Mouse (Mus musculus): ENCODE measurements around the gene Sat1. TPM values are rescaled to one million over a fixed set of nuclear protein-coding genes. Genes with fewer than 3 reads are reported as not detected.
"Not testable (repeated sequence)": the region's sequence is repeated elsewhere in the genome, so short reads cannot be mapped to it uniquely, and the experiment has no call there.

The Sat1 gene
- polyA plus RNA-seq, 1 experiment from 2014 or later, result 160 TPM

DNA sequence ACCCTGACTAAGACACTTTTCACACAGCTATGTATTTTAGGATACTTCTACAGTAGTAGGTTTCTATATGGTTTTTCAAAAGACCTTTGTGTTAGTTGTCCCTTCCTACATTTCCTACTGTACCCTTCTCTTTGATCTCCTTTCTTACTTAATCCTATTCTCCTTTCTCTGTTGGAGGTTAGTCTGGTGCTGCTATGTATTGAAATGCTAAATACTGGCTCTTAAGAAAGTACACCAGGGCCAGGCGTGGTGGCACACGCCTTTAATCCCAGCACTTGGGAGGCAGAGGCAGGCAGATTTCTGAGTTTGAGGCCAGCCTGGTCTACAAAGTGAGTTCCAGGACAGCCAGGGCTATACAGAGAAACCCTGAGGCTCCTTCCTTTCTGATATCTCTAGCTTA, 10.8 kb downstream of the Sat1 start:
- not testable (repeated sequence) for ATAC-seq (ENCODE audit: low read depth); H3K4me3 ChIP-seq (ENCODE audit: low read length); H3K9ac ChIP-seq (ENCODE audit: low read length); H3K27ac ChIP-seq (ENCODE audit: low read length); H3K36me3 ChIP-seq (ENCODE audit: control insufficient read depth, insufficient read depth, low read length); H3K4me1 ChIP-seq (replicated peaks; ENCODE audit: control insufficient read depth, insufficient read depth, low read length); H3K9me3 ChIP-seq (ENCODE audit: control insufficient read depth, low read length); H3K4me2 ChIP-seq (ENCODE audit: low read depth, low read length); H3K27me3 ChIP-seq (ENCODE audit: control insufficient read depth, insufficient read depth, low read depth, low read length)
- WGBS, result 85% methylated on average over 2 of the region's 2 CpGs

DNA sequence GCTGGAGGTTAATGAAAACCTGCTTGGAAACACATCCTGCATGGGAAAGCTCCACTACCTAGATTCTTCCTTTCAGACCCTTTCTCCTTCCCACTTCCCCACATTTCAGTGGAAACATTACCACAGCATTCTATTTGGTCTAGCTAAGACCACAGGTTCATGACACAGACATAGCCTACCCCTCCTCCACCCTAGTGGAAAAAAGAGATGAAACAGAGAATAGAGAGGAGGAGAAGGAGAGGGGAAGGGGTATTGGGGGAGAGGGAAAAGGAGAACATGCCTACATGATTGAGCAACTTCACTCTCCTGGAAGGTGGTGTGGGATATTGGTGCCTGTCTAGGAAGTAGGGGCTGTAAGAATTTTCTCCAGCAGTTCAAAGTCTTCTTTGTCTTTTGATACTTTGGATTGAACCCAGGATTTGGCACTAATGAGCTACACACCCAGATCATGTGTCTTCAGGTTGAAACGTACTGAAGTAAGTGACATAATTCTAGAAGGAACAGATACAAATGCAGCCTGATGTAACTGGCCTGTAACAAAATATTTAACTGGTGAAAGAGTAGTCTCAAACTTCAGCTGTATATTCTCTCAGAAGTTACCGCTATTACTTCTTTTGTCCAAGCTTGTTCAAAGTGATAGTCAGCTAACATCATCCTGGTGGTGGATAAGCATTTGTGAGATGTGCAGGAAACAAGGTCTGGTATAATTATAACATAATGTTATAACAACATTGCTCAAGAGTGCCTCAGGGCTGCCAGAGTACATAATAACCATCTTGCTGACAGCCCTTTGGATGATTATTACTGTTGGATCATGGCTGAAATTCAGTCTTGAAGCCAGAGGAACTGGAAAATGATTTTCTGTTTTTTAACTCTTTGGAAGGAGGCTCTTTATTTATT, 13.6 kb downstream of the Sat1 start:
- Histone ChIP-seq H3K4me3 (ENCODE audit: low read length) (no peak overlapping the region), H3K4me1 (replicated peaks; ENCODE audit: control insufficient read depth, insufficient read depth, low read length) (no peaks in the 10 kb centered on the region), H3K36me3 (ENCODE audit: control insufficient read depth, insufficient read depth, low read length) (no peaks in the 10 kb centered on the region), H3K9ac (ENCODE audit: low read length) (no peak overlapping the region), H3K27me3 (ENCODE audit: control insufficient read depth, insufficient read depth, low read depth, low read length) (no peaks in the 10 kb centered on the region), H3K9me3 (ENCODE audit: control insufficient read depth, low read length) (no peaks in the 10 kb centered on the region), H3K27ac (ENCODE audit: low read length) (no peak overlapping the region), H3K4me2 (ENCODE audit: low read depth, low read length) (no peak overlapping the region)
- WGBS, result 54% methylated on average over 2 of the region's 2 CpGs
- no peak for ATAC-seq (ENCODE audit: low read depth)

DNA sequence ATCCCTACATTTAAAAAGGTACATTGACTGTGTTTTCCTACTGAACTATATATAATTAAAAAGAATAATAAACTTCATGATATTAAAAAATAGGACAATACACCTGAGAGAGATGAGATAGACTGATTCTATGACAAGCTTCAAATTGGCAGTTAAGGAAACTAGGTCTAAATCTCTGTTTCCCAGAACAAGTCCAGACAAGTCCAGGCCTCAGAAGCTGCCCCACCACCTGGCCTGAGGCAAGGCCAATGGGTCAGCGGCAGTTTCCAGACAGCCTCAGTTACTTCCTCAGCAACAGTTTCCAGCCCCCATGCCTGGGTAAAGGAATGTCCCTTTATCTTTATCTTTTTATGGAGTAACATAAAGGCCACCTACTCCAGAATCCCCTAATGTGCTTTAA, 14.4 kb downstream of the Sat1 start:
- no peak overlapping the region for H3K4me2 ChIP-seq (ENCODE audit: low read depth, low read length)
- no peaks in the 10 kb centered on the region for H3K4me1 ChIP-seq (replicated peaks; ENCODE audit: control insufficient read depth, insufficient read depth, low read length)
- no peaks in the 10 kb centered on the region for H3K9me3 ChIP-seq (ENCODE audit: control insufficient read depth, low read length)
- no peak for ATAC-seq (ENCODE audit: low read depth)
- no peak overlapping the region for H3K4me3 ChIP-seq (ENCODE audit: low read length)
- no peaks in the 10 kb centered on the region for H3K36me3 ChIP-seq (ENCODE audit: control insufficient read depth, insufficient read depth, low read length)
- H3K27me3 ChIP-seq (ENCODE audit: control insufficient read depth, insufficient read depth, low read depth, low read length), result no peaks in the 10 kb centered on the region
- 82% methylated on average over 1 of the region's 1 CpGs for WGBS
- no peak overlapping the region for H3K9ac ChIP-seq (ENCODE audit: low read length)
- no peak overlapping the region for H3K27ac ChIP-seq (ENCODE audit: low read length)

DNA sequence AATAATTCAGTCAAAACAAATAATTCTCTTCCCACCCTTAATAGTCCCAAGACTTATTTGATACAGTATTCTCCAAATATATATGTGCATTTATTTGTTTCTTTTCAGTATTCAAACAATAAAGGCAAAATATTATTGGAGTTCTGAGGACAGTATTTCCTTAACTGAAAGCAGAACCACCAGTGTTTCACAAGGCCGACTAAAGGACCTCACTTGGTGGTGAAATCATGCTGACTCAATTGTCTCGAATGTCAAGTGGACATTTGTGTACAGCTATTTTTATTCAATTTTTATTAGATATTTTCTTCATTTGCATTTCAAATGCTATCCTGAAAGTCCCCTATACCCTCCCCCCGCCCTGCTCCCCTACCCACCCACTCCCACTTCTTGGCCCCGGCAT, 21.3 kb downstream of the Sat1 start:
- Histone ChIP-seq H3K36me3 (ENCODE audit: control insufficient read depth, insufficient read depth, low read length) (no peaks in the 10 kb centered on the region), H3K4me3 (ENCODE audit: low read length) (no peak overlapping the region), H3K27me3 (ENCODE audit: control insufficient read depth, insufficient read depth, low read depth, low read length) (no peaks in the 10 kb centered on the region), H3K9me3 (ENCODE audit: control insufficient read depth, low read length) (no peaks in the 10 kb centered on the region), H3K4me1 (replicated peaks; ENCODE audit: control insufficient read depth, insufficient read depth, low read length) (no peaks in the 10 kb centered on the region), H3K27ac (ENCODE audit: low read length) (no peak overlapping the region), H3K9ac (ENCODE audit: low read length) (no peak overlapping the region), H3K4me2 (ENCODE audit: low read depth, low read length) (no peak overlapping the region)
- 84% methylated on average over 4 of the region's 4 CpGs for WGBS
- ATAC-seq (ENCODE audit: low read depth), result no peak

DNA sequence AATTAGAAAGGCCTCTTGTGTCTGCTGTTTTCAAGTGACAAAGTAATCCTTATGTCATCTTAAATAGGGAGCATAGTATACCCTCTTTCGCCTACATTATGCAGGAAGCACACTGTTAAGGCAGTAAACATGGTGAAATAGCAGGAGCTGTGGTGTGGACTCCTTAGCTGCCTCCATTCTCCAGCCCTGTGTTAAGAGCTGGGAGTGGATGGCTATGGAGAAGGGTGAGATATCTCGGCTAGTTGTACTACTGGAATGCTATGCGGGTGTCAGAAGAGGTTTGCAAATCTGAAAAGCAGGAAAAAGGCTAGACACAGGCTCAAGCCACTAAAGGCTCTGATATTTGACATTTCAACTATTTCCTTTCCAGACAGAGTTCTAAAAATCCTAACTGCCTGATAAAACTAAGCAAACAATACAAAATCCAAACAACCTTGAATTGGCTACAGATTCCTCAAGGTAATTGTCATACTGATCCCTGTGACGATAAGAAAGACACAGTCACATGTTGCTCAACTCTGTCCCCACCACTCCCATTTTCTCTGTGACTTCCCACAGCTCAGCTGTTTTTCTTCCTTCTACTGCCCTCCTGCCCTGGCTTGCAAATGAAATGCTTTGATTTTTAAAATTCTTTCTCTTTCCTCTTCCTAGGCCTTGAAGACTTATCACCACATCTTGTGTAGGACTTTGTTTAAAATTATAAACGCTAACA, 22.4 kb downstream of the Sat1 start:
- Histone ChIP-seq H3K4me3 (ENCODE audit: low read length) (no peak overlapping the region), H3K9me3 (ENCODE audit: control insufficient read depth, low read length) (no peaks in the 10 kb centered on the region), H3K36me3 (ENCODE audit: control insufficient read depth, insufficient read depth, low read length) (no peaks in the 10 kb centered on the region), H3K27ac (ENCODE audit: low read length) (peak overlapping the region; percentile 22), H3K9ac (ENCODE audit: low read length) (no peak overlapping the region), H3K27me3 (ENCODE audit: control insufficient read depth, insufficient read depth, low read depth, low read length) (no peaks in the 10 kb centered on the region), H3K4me1 (replicated peaks; ENCODE audit: control insufficient read depth, insufficient read depth, low read length) (no peaks in the 10 kb centered on the region), H3K4me2 (ENCODE audit: low read depth, low read length) (no peak overlapping the region)
- 45% methylated on average over 5 of the region's 5 CpGs for WGBS
- peak; percentile 34; the same call in 1 of the 2 replicates for ATAC-seq (ENCODE audit: low read depth)

DNA sequence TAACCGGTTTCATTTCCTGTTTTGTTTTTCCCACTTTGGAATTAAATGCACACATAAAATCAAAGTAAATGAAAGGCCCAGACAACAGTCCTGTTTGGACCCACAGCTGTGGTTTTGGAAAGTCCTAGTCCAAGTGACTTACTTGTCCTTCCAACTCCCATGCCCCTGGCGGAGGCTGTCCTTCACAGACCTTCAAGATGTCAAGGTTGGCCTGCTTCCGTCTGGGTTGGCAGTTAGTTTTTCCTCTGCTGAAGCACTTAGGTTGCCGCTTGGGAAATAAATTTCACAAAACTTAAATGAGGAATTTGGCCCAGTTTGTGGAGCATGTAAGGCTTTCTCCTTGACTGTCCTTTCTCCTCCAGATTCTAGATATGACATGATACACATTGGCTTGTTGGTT, 24.3 kb downstream of the Sat1 start:
- Histone ChIP-seq H3K4me3 (ENCODE audit: low read length) (no peak overlapping the region), H3K36me3 (ENCODE audit: control insufficient read depth, insufficient read depth, low read length) (no peaks in the 10 kb centered on the region), H3K4me1 (replicated peaks; ENCODE audit: control insufficient read depth, insufficient read depth, low read length) (no peaks in the 10 kb centered on the region), H3K27me3 (ENCODE audit: control insufficient read depth, insufficient read depth, low read depth, low read length) (no peaks in the 10 kb centered on the region), H3K27ac (ENCODE audit: low read length) (no peak overlapping the region), H3K9ac (ENCODE audit: low read length) (no peak overlapping the region), H3K4me2 (ENCODE audit: low read depth, low read length) (no peak overlapping the region), H3K9me3 (ENCODE audit: control insufficient read depth, low read length) (no peaks in the 10 kb centered on the region)
- ATAC-seq (ENCODE audit: low read depth), result no peak
- WGBS, result 76% methylated on average over 4 of the region's 4 CpGs

DNA sequence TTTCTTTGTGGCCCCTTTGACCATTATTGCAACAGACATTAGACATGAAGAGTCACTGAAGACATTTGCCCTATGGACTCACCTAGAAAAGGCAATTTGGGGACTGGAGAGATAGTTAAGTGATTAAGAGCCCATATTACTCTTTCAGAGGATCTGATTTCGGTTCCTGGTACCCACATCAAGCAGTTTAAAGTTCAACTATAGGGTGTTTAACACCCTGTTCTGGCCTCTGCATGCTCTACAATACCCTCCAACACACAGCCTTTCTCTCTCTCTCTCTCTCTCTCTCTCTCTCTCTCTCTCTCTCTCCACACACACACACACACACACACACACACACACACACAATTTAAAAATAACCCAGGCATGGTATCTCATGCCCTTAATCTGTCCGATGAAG, 38.6 kb downstream of the Sat1 start:
- no peak overlapping the region for H3K27ac ChIP-seq (ENCODE audit: low read length)
- no peak overlapping the region for H3K9ac ChIP-seq (ENCODE audit: low read length)
- no peaks in the 10 kb centered on the region for H3K9me3 ChIP-seq (ENCODE audit: control insufficient read depth, low read length)
- no peaks in the 10 kb centered on the region for H3K4me1 ChIP-seq (replicated peaks; ENCODE audit: control insufficient read depth, insufficient read depth, low read length)
- no peaks in the 10 kb centered on the region for H3K36me3 ChIP-seq (ENCODE audit: control insufficient read depth, insufficient read depth, low read length)
- no peak overlapping the region for H3K4me2 ChIP-seq (ENCODE audit: low read depth, low read length)
- H3K27me3 ChIP-seq (ENCODE audit: control insufficient read depth, insufficient read depth, low read depth, low read length), result no peaks in the 10 kb centered on the region
- WGBS, result 71% methylated on average over 2 of the region's 2 CpGs
- ATAC-seq (ENCODE audit: low read depth), result no peak
- no peak overlapping the region for H3K4me3 ChIP-seq (ENCODE audit: low read length)

DNA sequence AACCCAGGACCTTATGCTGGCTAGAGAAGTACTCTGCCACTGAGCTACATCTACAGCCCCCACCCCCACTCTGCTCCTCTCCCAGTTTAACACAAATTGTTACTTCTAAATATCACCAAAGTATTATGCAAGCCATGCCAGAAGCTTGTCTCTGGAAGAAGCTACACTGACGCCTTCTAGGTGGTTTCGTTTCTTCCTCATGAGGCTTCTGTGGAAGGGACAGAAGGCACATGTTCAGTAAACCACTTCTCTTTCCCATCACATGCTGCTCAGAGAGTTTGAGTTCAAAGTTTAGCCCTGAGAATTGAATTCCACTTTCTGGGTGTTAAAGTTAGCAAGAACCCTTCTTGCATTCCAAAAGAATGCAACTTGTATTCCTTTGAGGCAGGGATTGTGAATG, 39.0 kb downstream of the Sat1 start:
- H3K27ac ChIP-seq (ENCODE audit: low read length), result no peak overlapping the region
- H3K36me3 ChIP-seq (ENCODE audit: control insufficient read depth, insufficient read depth, low read length), result no peaks in the 10 kb centered on the region
- H3K4me2 ChIP-seq (ENCODE audit: low read depth, low read length), result no peak overlapping the region
- H3K4me1 ChIP-seq (replicated peaks; ENCODE audit: control insufficient read depth, insufficient read depth, low read length), result no peaks in the 10 kb centered on the region
- H3K4me3 ChIP-seq (ENCODE audit: low read length), result no peak overlapping the region
- H3K9ac ChIP-seq (ENCODE audit: low read length), result no peak overlapping the region
- no peaks in the 10 kb centered on the region for H3K9me3 ChIP-seq (ENCODE audit: control insufficient read depth, low read length)
- H3K27me3 ChIP-seq (ENCODE audit: control insufficient read depth, insufficient read depth, low read depth, low read length), result no peaks in the 10 kb centered on the region
- WGBS, result 82% methylated on average over 2 of the region's 2 CpGs
- ATAC-seq (ENCODE audit: low read depth), result no peak

DNA sequence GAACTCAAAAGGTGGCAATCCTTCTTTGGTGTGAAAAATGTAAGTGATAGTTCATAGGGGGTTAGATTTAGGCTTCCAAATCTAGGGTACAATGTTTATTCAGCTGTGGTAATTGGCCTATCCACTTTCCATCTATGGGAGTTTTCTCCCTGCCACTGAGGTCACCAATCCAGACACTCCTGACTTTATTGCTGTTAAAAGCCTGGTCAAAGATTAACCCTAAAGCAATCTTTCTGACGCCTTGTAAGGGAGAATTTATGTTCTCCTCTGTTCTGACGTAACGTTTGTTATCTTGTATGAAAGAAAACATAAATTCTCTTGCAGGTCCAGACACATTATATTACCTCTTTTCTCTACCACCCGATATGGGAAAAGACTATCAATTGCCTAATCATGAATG, 40.7 kb downstream of the Sat1 start:
- no peaks in the 10 kb centered on the region for H3K9me3 ChIP-seq (ENCODE audit: control insufficient read depth, low read length)
- H3K4me3 ChIP-seq (ENCODE audit: low read length), result no peak overlapping the region
- no peaks in the 10 kb centered on the region for H3K4me1 ChIP-seq (replicated peaks; ENCODE audit: control insufficient read depth, insufficient read depth, low read length)
- H3K9ac ChIP-seq (ENCODE audit: low read length), result no peak overlapping the region
- no peaks in the 10 kb centered on the region for H3K36me3 ChIP-seq (ENCODE audit: control insufficient read depth, insufficient read depth, low read length)
- 39% methylated on average over 4 of the region's 4 CpGs for WGBS
- no peaks in the 10 kb centered on the region for H3K27me3 ChIP-seq (ENCODE audit: control insufficient read depth, insufficient read depth, low read depth, low read length)
- H3K27ac ChIP-seq (ENCODE audit: low read length), result no peak overlapping the region
- ATAC-seq (ENCODE audit: low read depth), result no peak
- H3K4me2 ChIP-seq (ENCODE audit: low read depth, low read length), result no peak overlapping the region
